Mouse (Mus musculus): ENCODE measurements around the gene Rph3al. TPM values are rescaled to one million over a fixed set of nuclear protein-coding genes. Genes with fewer than 3 reads are reported as not detected.

Gene Rph3al
- total RNA-seq, 1 experiment from 2014 or later = 6.6 TPM

DNA sequence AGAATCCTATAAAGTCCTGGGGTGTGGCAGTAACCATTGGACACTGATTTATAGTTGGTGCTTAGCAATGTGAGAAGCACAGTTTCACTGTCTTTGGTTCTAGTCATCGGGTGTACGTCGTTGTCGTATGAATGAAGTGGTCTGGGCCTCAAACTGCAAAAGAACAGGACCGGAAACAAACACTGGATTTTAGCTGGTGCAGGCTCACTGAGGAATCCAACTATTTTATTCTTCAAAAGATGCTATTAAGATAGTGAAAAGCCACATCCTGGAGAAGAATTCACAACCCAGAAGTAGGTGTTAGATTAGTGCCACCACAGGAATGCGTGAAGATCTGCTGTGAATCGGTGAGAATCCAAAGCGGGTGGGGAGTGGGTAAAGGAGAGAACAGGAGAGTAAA lies 18.4 kb upstream of the Rph3al start:
- no peak for ATAC-seq (ENCODE audit: extremely low read depth, insufficient number of reproducible peaks, low FRiP score, poor library complexity, severe bottlenecking)

DNA sequence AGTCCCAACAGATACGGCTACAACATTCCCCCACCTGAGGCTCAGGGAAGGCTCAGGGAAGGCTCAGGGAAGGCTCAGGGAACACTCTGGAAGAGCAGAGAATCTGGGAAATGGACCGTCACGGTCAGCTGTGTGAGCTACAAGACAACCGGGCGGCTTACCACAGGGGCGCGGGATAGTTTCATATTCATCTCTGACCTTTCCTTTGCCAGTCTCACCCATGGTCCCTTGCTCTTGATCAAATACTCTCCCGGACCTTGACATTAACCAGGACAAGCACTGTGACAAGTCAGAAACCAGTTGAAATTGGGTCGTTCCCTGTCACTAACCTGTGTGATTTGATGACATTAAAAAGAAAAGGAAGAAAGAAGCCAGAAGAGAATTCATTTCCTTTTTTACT lies 16.7 kb upstream of the Rph3al start:
- no peak for ATAC-seq (ENCODE audit: extremely low read depth, insufficient number of reproducible peaks, low FRiP score, poor library complexity, severe bottlenecking)

DNA sequence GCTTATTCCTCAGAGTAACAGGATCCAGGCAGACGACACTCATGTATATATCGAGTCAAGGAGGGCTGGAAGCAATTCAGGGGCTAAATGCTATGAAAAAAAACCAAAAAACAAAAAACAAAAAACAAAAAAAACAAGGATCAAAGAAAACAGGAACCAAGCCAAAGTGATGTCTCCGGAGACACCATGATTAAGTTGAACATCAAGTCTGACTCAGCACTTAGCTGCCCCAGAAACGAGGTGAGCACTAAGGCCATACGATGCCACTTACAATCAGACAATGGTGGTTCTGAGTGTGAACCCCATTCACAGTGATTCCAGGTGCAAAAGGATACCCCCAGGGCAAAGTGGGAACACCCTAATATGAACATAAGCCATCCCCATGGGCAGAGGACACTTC lies 13.7 kb upstream of the Rph3al start:
- no peak for ATAC-seq (ENCODE audit: extremely low read depth, insufficient number of reproducible peaks, low FRiP score, poor library complexity, severe bottlenecking)

DNA sequence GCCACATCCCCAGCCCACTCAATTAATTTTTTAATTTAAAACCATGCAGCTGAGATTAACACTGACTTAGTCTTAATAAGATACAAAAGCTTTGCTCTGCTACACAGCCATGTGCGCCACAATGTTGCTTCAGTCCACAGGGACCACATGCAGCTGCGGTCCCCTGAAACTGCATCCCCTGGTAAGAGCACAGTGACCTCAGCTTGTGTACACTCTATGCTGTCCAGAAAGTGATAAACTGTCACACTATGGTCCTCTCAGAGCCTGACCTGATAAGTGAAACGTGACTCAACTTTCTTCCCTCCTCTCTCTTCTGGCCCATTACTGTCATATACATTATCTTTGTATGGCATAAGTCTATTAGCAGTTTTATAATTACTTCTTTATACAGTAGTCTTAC lies 12.2 kb upstream of the Rph3al start:
- ATAC-seq (ENCODE audit: extremely low read depth, insufficient number of reproducible peaks, low FRiP score, poor library complexity, severe bottlenecking) = no peak

DNA sequence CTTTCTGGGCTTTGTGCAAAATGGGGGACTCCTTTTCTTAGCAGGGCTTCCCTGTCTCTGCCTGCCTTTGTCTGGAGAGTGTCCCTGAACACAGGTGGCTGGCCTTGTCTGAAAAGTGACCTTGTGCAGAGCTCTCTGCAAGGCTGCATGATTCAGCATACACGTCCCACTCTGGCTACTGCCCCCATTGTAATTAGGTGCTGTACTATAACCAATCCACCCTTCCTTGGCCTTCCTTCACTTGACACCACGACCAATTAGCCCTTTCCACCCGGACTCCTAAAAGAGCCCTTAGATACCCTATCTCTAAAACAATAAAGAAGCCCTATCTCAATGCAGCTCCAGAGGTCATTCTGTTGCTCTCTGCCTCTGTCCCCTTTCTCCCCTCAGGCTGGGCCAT lies 10.6 kb upstream of the Rph3al start:
- ATAC-seq (ENCODE audit: extremely low read depth, insufficient number of reproducible peaks, low FRiP score, poor library complexity, severe bottlenecking) = no peak

DNA sequence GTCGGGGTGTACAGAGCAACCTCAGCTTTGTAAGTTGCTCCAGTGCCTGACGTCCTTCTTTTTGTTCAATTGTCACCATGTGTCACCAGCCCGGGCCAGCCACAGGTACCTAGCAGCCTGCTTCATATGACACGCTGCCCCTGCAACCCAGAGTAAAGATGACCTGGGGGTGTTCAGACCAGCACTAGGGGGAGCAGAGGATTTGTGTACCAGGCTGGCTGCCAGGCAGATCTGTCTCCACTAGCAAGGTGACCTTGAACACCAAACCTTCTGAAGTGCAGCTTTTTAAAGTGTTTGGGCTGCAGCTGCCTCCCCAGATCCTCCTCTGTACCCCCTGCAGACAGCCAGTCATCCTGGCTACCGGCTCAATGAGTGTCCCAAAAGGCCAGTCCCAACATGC lies 9.0 kb upstream of the Rph3al start:
- ATAC-seq (ENCODE audit: extremely low read depth, insufficient number of reproducible peaks, low FRiP score, poor library complexity, severe bottlenecking) = no peak

DNA sequence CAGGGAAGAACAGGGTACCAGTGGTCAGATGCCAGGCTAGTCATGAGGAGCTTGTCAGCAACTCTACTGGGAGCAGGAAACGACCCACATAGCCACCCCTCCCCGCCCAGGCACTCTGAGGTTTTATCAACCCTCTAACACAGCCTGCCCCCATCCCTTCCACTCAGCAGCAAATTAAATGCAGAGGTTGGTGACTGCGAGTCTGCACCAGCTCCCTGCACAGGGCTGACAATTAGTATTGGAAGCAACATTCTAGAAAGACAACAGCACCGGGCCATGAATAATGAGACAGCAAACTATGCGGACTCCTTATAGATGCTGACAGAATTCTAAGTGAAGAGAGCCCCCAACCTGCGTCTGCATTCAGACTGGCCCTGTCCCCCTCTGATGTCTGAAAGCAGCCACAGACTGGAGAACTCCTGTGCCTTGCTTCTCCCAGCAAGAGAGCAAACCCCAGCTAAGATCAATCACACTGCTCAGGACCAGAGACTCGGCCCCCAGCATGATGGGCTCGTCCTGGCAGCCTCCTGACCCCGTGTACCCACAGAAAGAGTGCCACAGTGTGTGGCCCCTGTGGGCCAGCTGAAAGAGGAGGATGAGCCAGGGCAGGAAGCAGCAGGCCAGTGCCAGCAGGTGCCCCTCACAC lies 7.7 kb upstream of the Rph3al start:
- ATAC-seq (ENCODE audit: extremely low read depth, insufficient number of reproducible peaks, low FRiP score, poor library complexity, severe bottlenecking) = no peak

DNA sequence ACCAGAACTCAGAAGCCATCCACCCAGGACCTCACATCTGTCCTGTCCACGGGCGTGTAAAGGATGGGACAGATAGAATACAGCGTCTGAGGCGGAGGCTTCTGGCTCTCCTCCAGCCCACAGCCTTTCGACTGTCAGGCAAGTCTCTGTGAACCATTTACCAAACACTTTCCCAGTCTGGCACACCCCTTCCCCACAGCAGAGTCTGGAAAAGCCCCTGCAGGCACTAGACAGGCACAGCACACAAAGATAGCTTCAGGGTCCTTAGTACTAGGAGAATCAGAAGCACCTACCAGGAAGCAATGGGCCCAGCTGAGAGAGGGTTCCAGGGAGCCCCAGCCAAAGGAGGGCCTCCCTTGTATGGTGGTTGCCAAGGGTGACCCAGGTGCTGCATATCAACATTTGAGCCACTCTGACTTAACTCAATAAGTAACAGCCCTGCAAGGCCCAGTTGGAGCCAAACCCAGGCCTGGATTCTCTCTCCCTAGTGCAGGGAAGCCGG lies 808 bp downstream of the Rph3al start:
- ATAC-seq (ENCODE audit: extremely low read depth, insufficient number of reproducible peaks, low FRiP score, poor library complexity, severe bottlenecking) = no peak

DNA sequence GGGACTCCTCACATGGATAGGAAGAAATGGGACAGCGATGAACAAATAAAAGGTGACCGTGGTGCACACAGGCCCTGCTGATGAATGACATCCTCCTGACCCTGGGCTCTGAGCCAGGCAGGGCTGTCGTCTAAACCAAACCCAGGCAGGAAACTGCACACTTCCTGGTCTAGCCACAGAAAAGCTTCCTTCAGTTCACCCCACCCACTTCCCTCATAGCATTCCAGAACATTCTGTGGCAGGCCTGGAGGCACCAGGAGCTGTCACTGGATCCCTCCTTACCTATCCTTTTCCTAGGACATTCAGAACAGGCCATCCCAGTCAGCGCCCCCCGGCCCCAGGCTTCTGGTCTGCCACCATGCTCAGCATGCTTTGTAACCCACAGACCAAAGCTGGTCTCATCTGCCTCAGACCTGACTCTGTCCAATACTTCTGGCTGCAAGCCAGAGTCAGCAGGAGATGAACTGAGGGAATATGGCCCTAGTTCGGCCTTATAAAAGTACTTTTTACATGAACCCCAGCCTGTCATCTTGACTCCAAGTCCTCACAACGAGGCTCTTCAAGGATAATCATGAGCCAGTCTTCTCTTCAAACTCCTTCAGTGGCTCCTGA lies 2.3 kb downstream of the Rph3al start:
- 0 out of 2 replicates have a peak, but pooled peaks have one; percentile 32 for ATAC-seq (ENCODE audit: extremely low read depth, insufficient number of reproducible peaks, low FRiP score, poor library complexity, severe bottlenecking)

DNA sequence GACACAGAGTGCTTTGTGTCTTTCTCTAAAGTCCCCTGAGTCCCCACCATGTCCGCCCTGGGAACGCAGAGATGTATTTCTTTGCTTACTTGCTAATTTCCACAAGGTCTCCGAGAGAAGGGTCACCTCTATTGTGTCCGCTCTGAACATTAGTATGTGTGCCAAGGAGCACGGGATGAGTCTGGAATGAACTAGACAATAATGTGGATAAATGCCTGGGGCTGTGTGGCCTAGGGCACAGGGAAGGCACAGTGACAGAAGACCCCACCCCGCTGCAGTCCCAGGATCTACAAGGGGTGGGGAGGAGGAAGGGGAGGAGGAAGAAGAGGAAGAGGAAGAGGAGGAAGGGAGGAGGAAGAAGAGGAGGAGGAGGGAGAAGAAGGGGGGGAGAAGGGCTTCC lies 3.8 kb downstream of the Rph3al start:
- ATAC-seq (ENCODE audit: extremely low read depth, insufficient number of reproducible peaks, low FRiP score, poor library complexity, severe bottlenecking) = no peak

DNA sequence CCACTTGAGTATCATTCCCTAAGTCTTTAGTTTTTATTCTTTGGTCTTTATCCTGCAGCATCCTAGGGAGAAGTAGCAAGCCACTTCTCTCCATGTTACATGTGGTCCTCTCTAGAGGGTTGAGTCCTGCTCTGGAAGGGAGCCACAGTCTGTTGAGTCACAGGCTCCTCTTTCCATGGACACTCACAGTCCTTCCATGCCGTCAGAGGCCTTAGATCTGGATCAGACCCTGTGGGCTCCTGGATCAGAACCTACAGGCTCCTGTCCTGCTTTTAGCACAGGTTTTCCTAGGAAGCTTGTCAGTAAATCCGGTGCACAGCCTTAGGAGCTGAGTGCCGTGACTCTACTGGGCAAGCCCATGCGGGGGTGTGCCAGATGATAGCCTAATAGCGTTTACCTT lies 4.9 kb downstream of the Rph3al start:
- ATAC-seq (ENCODE audit: extremely low read depth, insufficient number of reproducible peaks, low FRiP score, poor library complexity, severe bottlenecking) = no peak

DNA sequence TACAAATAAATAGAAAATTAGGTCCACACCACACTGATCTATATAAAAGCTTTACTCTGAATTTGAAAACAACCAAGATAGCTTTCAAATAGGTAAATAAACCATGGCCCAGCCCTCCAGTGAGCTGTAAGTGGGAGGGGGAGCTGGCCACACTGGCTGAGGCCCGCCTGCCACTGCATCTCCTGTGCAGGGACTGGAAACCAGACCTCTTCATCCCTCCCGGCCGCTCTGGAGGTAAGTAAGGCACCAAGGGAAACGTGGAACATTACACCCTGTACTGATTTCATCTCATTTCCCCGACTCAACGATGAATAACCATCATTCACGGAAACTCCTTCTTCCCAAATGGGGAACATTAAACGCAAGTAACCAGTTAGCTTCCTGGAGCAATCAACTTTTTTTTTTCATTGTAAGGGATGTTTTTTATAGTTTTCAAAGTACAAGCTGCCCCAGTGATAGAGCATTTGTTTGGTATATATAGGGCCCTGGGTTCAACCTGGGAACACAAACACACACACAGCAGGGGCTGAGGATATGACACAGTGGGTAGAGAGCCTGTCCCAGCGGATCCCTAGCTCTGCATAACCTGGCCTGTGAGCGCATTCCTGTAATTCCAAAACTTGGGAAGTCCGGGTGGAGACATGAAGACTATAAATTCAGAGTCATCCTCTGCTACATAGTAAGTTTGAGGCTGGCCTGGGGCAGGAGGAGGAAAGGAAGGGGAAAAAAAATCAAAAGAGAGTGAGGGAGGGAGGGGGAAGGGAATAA lies 7.1 kb downstream of the Rph3al start:
- no peak for ATAC-seq (ENCODE audit: extremely low read depth, insufficient number of reproducible peaks, low FRiP score, poor library complexity, severe bottlenecking)

DNA sequence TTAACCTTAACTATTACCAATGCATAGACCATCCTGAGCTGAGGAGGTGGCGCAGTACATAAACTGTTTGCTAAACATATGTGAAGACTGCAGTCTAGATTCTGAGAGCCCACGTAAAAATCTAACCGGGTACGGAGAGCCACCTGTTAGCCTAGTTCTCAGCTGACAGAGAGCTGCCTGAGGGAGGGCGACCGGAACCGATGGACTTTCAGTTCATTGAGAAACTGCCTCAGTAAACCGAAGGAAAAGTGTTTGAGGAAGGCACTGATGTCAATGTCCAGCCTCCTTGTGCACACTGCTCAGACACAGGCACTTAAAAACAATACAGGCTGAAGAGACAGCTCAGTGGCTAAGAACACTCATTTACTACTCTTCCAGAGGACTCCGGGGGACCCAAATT lies 8.0 kb downstream of the Rph3al start:
- ATAC-seq (ENCODE audit: extremely low read depth, insufficient number of reproducible peaks, low FRiP score, poor library complexity, severe bottlenecking) = no peak

DNA sequence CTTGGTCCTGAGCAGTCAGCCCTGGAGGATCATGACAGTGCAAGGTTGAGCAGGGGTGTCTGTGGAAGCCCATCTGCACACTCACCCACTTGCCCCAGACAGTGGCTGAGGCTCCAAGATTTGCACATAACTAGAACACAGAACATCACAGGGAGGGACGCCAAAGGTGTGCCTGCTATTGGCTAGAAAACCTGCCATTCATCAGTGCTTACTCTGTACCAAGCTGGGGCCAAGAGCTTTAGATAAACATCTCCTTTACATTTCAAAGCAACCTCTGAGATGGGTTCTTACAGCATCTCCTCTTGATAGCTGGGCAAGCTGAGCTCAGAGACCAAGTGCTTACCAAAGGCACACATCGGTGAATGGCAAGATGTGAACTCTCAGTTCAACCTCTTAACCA lies 10.3 kb downstream of the Rph3al start:
- no peak for ATAC-seq (ENCODE audit: extremely low read depth, insufficient number of reproducible peaks, low FRiP score, poor library complexity, severe bottlenecking)

DNA sequence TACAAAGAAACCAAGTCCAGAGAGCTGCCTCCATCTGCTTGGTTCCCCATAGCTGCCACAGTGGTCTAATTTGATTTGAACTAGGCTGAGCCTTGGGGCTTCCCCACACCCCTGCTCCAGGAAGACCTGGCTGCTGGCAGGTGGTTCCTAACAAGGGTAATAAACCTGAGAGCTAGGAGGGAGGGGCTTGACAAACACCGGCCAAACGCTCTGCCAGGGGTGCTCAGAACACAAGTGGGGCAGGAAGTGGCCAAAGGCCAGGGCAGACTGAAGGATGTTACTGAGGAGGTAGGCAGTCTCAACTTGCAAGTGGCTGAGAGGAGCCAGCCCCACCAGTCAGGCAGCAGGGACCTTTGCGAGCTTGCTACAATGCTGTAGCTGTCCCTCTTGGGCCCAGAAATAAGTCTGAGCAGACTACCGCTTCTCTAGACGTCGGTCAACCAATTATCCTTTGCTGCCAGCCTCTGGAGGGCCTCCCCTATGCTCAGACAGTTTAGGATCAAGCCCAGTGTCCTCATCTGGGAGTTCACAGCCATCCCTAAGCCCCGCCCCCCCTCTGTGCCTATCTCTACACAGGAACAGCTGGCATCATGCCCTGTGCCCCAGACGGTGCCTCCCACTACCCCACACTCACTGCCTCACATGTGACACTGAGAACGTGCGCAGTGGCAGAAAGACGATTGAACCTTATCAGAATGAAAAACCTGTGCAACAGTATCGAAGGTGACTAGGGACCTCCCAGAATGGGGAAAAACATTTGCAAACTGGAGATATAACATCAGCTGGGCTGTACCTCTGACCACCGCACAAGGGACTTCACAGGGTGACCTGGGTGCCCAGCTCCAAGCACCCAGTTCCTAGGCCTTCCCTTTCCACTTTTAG lies 11.6 kb downstream of the Rph3al start:
- ATAC-seq (ENCODE audit: extremely low read depth, insufficient number of reproducible peaks, low FRiP score, poor library complexity, severe bottlenecking) = peak; percentile 30; the same call in 1 of the 2 replicates

DNA sequence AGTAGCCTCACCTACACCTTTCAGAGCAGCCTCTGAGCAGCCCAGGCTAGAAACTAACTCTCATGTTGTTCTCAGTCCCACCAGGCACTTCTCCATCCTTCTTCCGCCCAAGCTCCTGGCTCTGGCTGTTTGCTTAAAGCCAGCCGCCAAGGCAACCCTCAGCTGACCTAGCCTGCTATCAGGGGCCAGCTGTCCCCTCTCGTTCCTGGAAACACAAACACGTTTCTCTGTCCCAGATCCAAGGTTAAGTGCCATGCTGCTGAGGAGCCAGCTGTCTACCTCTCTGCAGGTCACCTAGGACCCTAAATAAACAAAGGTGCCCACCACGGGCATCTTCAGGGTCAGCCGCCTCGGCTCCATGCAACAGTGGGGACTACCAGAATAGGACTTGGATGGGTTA lies 12.4 kb downstream of the Rph3al start:
- no peak for ATAC-seq (ENCODE audit: extremely low read depth, insufficient number of reproducible peaks, low FRiP score, poor library complexity, severe bottlenecking)

DNA sequence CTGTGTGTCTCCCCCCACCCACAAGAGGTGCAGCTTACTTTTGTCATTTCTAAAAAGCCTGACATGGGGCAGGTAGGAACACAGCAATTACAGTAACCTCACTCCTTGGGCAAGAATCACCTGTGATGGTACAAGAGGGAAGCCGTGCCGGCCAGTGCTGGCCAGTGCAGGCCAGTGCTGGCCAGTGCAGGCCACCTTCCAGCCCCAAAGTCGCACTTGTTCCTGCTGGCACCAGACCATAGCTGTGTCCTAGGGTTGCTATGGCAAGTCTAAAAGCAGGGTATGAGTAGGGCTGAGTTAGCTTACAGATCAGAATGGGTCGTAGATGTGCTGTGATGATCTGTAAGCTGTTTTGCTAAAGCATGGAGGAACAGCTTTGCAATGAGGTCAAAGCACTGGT lies 15.5 kb downstream of the Rph3al start:
- ATAC-seq (ENCODE audit: extremely low read depth, insufficient number of reproducible peaks, low FRiP score, poor library complexity, severe bottlenecking) = no peak

DNA sequence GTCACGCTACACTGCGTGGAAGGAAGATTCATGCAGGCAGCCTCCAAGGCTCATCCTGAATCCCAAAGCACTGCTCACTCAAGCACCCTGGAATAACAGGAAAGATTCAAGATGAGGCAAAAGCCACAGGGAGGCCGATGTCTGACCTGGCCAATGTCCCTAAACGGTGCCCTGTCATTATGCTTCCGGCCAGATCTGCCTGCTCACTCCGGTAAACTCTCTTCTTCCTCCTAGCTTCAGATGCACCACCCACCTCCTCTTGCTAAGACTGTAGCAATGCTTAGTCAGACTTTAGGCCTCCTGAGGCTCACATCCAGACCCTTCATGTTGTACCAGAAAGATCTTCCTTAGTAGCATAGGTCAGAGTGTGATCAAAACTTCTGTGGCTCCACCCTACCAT lies 19.1 kb downstream of the Rph3al start:
- no peak for ATAC-seq (ENCODE audit: extremely low read depth, insufficient number of reproducible peaks, low FRiP score, poor library complexity, severe bottlenecking)

DNA sequence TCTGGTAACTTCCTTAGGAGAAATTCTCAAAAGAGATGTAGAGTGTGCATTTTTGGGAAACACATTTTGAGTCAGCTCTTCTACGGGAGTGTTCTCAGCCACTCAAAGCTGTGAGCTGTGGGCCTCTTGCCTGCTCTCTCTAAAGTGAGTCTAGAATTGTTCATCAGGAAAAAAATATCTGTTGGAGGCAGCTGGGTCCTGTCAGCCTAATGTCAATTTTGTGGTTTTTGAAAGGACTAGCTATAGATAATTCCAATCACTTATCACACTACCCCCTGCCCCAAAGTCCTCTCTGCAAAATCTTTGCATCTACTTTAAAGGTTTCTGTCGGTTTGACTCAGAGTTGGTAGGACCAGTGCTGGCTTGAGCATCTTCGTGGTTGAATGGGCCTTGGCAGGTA lies 20.9 kb downstream of the Rph3al start:
- ATAC-seq (ENCODE audit: extremely low read depth, insufficient number of reproducible peaks, low FRiP score, poor library complexity, severe bottlenecking) = no peak

Measured in neutrophil, adult 5-6 weeks (primary cell).